Mouse (Mus musculus) lung, postnatal 14 days (tissue): ENCODE measurements around the gene Atoh8.
A peak's percentile ranks its signal among the peaks of the same experiment; 100 is the strongest.

Experiments
- DNase-seq: peaks from one replicate; pipeline ENCODE4 v3.0.0; 2021

Atoh8 gene

GRCm38 (mm10) chr6:72225686-72226085 is 9.7 kb downstream of the Atoh8 start:
- no peak for DNase-seq

- DNase-seq: no peak
Observed at GRCm38 (mm10) chr6:72223892-72224291, 11.5 kb downstream of the Atoh8 start.

- DNase-seq: no peak
Observed at GRCm38 (mm10) chr6:72222876-72223275, 12.5 kb downstream of the Atoh8 start.

- no peak for DNase-seq
Observed at GRCm38 (mm10) chr6:72222271-72222724, 13.1 kb downstream of the Atoh8 start.

GRCm38 (mm10) chr6:72221271-72221670 is 14.1 kb downstream of the Atoh8 start:
- DNase-seq: no peak

- DNase-seq: no peak
Observed at GRCm38 (mm10) chr6:72219549-72219948, 15.8 kb downstream of the Atoh8 start.

- DNase-seq: no peak
Observed at GRCm38 (mm10) chr6:72218281-72218680, 17.1 kb downstream of the Atoh8 start.

GRCm38 (mm10) chr6:72217415-72217784 is 18.0 kb downstream of the Atoh8 start:
- no peak for DNase-seq

- peak; percentile 98 for DNase-seq
Observed at GRCm38 (mm10) chr6:72216681-72217414, 18.5 kb downstream of the Atoh8 start.

GRCm38 (mm10) chr6:72215582-72215981 is 19.8 kb downstream of the Atoh8 start:
- DNase-seq: peak; percentile 43

- DNase-seq: no peak
Observed at GRCm38 (mm10) chr6:72211360-72211759, 24.0 kb downstream of the Atoh8 start.

GRCm38 (mm10) chr6:72210823-72211222 is 24.6 kb downstream of the Atoh8 start:
- peak; percentile 45 for DNase-seq

- DNase-seq: no peak
Observed at GRCm38 (mm10) chr6:72209738-72210137, 25.6 kb downstream of the Atoh8 start.

- DNase-seq: no peak
Observed at GRCm38 (mm10) chr6:72208406-72209045, 26.9 kb downstream of the Atoh8 start.

- no peak for DNase-seq
Observed at GRCm38 (mm10) chr6:72206021-72206420, 29.4 kb downstream of the Atoh8 start.

GRCm38 (mm10) chr6:72204858-72205257 is 30.5 kb downstream of the Atoh8 start:
- no peak for DNase-seq

- no peak for DNase-seq
Observed at GRCm38 (mm10) chr6:72203279-72203678, 32.1 kb downstream of the Atoh8 start.

- DNase-seq: no peak
Observed at GRCm38 (mm10) chr6:72202732-72203131, 32.6 kb downstream of the Atoh8 start.

- DNase-seq: peak; percentile 44
Observed at GRCm38 (mm10) chr6:72200595-72201256, 34.7 kb downstream of the Atoh8 start.

GRCm38 (mm10) chr6:72197515-72197914 is 37.9 kb downstream of the Atoh8 start:
- no peak for DNase-seq

- no peak for DNase-seq
Observed at GRCm38 (mm10) chr6:72196660-72197059, 38.7 kb downstream of the Atoh8 start.

GRCm38 (mm10) chr6:72190577-72190976 is 44.8 kb downstream of the Atoh8 start:
- no peak for DNase-seq

GRCm38 (mm10) chr6:72190120-72190519 is 45.3 kb downstream of the Atoh8 start:
- DNase-seq: no peak
